Mouse (Mus musculus) forelimb bud, embryonic 11.5 days (tissue): ENCODE data around the gene Lmo4.

ENCODE experiments used
- DNase-seq: peaks from one replicate; pipeline ENCODE4 v3.0.0-alpha.2; 2012; ENCODE audit warnings: low read depth, low spot score

Gene Lmo4

GRCm38 (mm10) chr3:144204413-144205311 lies at the start of gene Lmo4:
Lmo4 (minus strand) TSS chr3:144205220.
- no peak for DNase-seq

- DNase-seq, result no peak
Observed at GRCm38 (mm10) chr3:144254281-144254680, 49.3 kb upstream of the Lmo4 start.

- DNase-seq, result no peak
Observed at GRCm38 (mm10) chr3:144253018-144253417, 48.0 kb upstream of the Lmo4 start.

GRCm38 (mm10) chr3:144252109-144252508 lies 47.1 kb upstream of the Lmo4 start:
- no peak for DNase-seq

GRCm38 (mm10) chr3:144242025-144242673 lies 37.1 kb upstream of the Lmo4 start:
- DNase-seq, result peak; percentile 77

- DNase-seq, result no peak
Observed at GRCm38 (mm10) chr3:144241161-144241560, 36.1 kb upstream of the Lmo4 start.

- DNase-seq, result no peak
Observed at GRCm38 (mm10) chr3:144238482-144238881, 33.5 kb upstream of the Lmo4 start.

GRCm38 (mm10) chr3:144232347-144233008 lies 27.5 kb upstream of the Lmo4 start:
- no peak for DNase-seq

GRCm38 (mm10) chr3:144231931-144232330 lies 26.9 kb upstream of the Lmo4 start:
- no peak for DNase-seq

- no peak for DNase-seq
Observed at GRCm38 (mm10) chr3:144231419-144231818, 26.4 kb upstream of the Lmo4 start.

GRCm38 (mm10) chr3:144230016-144230415 lies 25.0 kb upstream of the Lmo4 start:
- no peak for DNase-seq

GRCm38 (mm10) chr3:144229312-144229711 lies 24.3 kb upstream of the Lmo4 start:
- DNase-seq, result no peak

GRCm38 (mm10) chr3:144225456-144226240 lies 20.6 kb upstream of the Lmo4 start:
- no peak for DNase-seq

GRCm38 (mm10) chr3:144224594-144224993 lies 19.6 kb upstream of the Lmo4 start:
- DNase-seq, result no peak

GRCm38 (mm10) chr3:144223377-144224105 lies 18.5 kb upstream of the Lmo4 start:
- DNase-seq, result peak; percentile 65

- no peak for DNase-seq
Observed at GRCm38 (mm10) chr3:144222381-144222780, 17.4 kb upstream of the Lmo4 start.

GRCm38 (mm10) chr3:144207498-144207897 lies 2.5 kb upstream of the Lmo4 start:
- peak; percentile 72 for DNase-seq

GRCm38 (mm10) chr3:144206942-144207341 lies 1.9 kb upstream of the Lmo4 start:
- DNase-seq, result no peak

- DNase-seq, result no peak
Observed at GRCm38 (mm10) chr3:144206261-144206660, 1.2 kb upstream of the Lmo4 start.

- peak; percentile 95 for DNase-seq
Observed at GRCm38 (mm10) chr3:144205351-144206153, 532 bp upstream of the Lmo4 start.
